Mouse (Mus musculus): ENCODE measurements around the gene Olfr466.

DNA sequence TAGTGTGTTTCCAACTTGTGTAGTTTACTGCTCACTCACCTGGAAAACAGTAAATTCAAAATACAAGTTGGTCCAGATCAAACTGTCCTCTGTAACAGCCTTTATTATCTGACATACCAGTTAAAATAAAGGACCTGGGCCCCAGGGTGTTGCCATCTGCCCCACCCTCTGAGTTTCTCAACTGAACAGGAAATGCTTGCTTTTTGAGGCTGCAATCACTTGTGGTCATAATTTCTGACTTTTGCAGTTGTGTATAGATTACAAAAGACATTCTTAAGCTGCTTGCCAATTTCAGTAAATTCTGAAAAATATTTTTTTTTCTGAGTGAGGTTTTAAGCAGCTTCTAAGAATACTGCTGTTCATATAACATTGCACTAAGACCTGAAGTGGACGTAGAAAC is 27.9 kb upstream of the Olfr466 start:
- TF ChIP-seq CTCF (IDR thresholded peaks at IDR 0.05; ENCODE audit: low read depth) (no peak), EP300 (IDR thresholded peaks at IDR 0.05; ENCODE audit: low read depth) (peak; percentile 79)

Measured in liver, embryonic 14.5 days (tissue).